Mouse (Mus musculus): ENCODE data around the gene B4galnt3. TPM values are rescaled to one million over a fixed set of nuclear protein-coding genes. Genes with fewer than 3 reads are reported as not detected.

B4galnt3 gene
- polyA plus RNA-seq, 1 experiment from 2014 or later, result 0.11 TPM

- H3K4me1 ChIP-seq, result 0 out of 2 replicates have a peak, but pooled peaks cover 4% of the 10 kb centered on the region
- no peaks in the 10 kb centered on the region for H3K27me3 ChIP-seq (ENCODE audit: low read depth, poor library complexity, severe bottlenecking)
- no peak overlapping the region for H3K27ac ChIP-seq (replicated peaks)
- H3K4me3 ChIP-seq, result no peak overlapping the region
- no peaks in the 10 kb centered on the region for H3K9me3 ChIP-seq (replicated peaks)
- WGBS, result 80% methylated on average over 5 of the region's 5 CpGs
- DNase-seq (ENCODE audit: low spot score), result no peak
- no peaks in the 10 kb centered on the region for H3K36me3 ChIP-seq
Measured at GRCm38 (mm10) chr6:120240461-120240860, 53.9 kb downstream of the B4galnt3 start.

DNA sequence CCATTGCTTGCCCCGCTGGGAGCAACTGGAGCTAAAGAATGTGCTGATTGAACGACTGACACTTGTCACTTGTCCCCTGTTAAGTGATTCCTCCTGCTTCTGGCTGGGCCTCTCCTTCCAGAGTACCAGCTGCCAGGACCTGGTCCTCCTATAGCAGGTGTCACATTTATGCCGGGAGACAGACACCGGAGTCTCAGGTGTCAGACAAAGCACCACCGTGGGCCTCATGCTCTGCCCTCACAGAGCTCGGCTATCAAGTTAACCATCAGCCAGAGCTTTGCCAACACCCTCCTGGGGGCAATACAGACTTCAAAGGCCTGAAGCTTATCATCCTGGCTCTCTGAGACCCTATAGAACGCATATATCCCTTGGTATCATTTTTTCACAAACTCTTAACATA, 58.5 kb downstream of the B4galnt3 start:
- Histone ChIP-seq H3K4me3 (no peak overlapping the region), H3K27me3 (ENCODE audit: low read depth, poor library complexity, severe bottlenecking) (no peaks in the 10 kb centered on the region), H3K9me3 (replicated peaks) (no peaks in the 10 kb centered on the region), H3K27ac (replicated peaks) (no peak overlapping the region), H3K4me1 (peaks cover 11% of the 10 kb centered on the region), H3K36me3 (no peaks in the 10 kb centered on the region)
- WGBS, result 78% methylated on average over 7 of the region's 7 CpGs
- no peak for DNase-seq (ENCODE audit: low spot score)

- H3K4me3 ChIP-seq, result no peak overlapping the region
- peaks cover 23% of the 10 kb centered on the region for H3K4me1 ChIP-seq
- no peak for DNase-seq (ENCODE audit: low spot score)
- 95% methylated on average over 6 of the region's 6 CpGs for WGBS
- no peaks in the 10 kb centered on the region for H3K9me3 ChIP-seq (replicated peaks)
- H3K27me3 ChIP-seq (ENCODE audit: low read depth, poor library complexity, severe bottlenecking), result no peaks in the 10 kb centered on the region
- H3K36me3 ChIP-seq, result no peaks in the 10 kb centered on the region
- H3K27ac ChIP-seq (replicated peaks), result no peak overlapping the region
Measured at GRCm38 (mm10) chr6:120232885-120233284, 61.5 kb downstream of the B4galnt3 start.

DNA sequence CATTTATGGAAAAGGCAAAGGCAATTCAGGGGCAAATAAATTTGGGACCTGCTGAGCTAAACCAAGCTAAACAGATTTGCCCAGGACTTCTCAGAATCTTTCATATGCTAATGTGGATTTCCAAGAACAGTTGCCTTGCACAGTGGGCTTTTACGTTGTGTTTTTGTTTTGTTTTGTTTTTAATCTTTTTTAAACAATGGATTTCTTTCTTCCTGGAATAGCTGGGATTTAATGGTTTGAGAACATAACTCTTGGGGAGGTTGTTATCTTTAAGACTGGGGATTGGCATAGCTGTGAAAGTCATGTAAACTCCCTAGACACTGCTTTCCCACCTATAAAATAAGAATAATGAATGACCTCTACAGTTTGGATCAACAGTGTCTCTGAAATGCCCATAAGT, 63.9 kb downstream of the B4galnt3 start:
- Histone ChIP-seq H3K4me3 (no peak overlapping the region), H3K27ac (replicated peaks) (no peak overlapping the region), H3K27me3 (ENCODE audit: low read depth, poor library complexity, severe bottlenecking) (no peaks in the 10 kb centered on the region), H3K4me1 (peaks cover 26% of the 10 kb centered on the region), H3K36me3 (no peaks in the 10 kb centered on the region), H3K9me3 (replicated peaks) (no peaks in the 10 kb centered on the region)
- no peak for DNase-seq (ENCODE audit: low spot score)
- WGBS, result 14% methylated on average over 1 of the region's 1 CpGs

DNA sequence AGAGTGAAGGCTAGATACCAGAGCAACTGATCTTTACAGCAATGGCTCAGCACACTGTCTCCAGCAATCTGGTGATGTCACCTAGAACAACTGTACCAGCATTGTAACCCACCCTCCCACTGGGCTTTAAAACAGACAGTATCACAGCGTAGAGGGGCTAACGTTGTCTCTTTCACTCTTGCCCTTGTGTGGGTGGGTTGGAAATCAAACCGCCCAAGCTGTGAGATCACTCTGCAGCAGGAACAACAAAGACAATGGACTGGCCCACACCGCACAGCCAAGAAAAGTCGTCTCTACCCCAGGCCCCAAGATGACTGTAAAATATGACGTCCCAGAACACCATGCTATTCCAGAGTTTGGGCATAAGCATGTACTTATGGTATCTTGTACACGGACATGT, 64.6 kb downstream of the B4galnt3 start:
- 81% methylated on average over 7 of the region's 7 CpGs for WGBS
- Histone ChIP-seq H3K27ac (replicated peaks) (no peak overlapping the region), H3K27me3 (ENCODE audit: low read depth, poor library complexity, severe bottlenecking) (no peaks in the 10 kb centered on the region), H3K9me3 (replicated peaks) (no peaks in the 10 kb centered on the region), H3K4me1 (peaks cover 32% of the 10 kb centered on the region), H3K4me3 (no peak overlapping the region), H3K36me3 (no peaks in the 10 kb centered on the region)
- no peak for DNase-seq (ENCODE audit: low spot score)

DNA sequence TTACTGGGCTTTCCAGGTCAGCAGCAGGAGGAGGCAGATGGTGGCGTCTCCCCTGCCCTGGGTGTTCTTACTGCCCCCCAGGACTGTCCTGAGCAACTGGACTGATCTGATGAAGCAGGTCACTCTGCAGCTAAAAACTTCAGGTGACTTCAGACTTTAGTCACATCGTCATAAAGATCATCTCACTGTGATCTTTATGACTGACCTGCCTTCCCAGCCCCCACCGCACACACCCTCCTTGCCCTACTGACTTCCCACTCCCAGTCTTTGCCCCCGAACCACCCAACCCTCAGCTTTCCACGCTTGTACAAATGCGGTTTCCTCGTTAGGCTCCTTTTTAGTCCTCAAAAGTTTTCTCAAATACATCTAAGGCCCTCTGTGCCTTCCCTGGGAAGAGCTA, 67.3 kb downstream of the B4galnt3 start:
- no peaks in the 10 kb centered on the region for H3K27me3 ChIP-seq (ENCODE audit: low read depth, poor library complexity, severe bottlenecking)
- WGBS, result 90% methylated on average over 7 of the region's 7 CpGs
- H3K4me1 ChIP-seq, result peaks cover 27% of the 10 kb centered on the region
- no peak for DNase-seq (ENCODE audit: low spot score)
- no peak overlapping the region for H3K27ac ChIP-seq (replicated peaks)
- H3K9me3 ChIP-seq (replicated peaks), result no peaks in the 10 kb centered on the region
- no peaks in the 10 kb centered on the region for H3K36me3 ChIP-seq
- H3K4me3 ChIP-seq, result no peak overlapping the region

DNA sequence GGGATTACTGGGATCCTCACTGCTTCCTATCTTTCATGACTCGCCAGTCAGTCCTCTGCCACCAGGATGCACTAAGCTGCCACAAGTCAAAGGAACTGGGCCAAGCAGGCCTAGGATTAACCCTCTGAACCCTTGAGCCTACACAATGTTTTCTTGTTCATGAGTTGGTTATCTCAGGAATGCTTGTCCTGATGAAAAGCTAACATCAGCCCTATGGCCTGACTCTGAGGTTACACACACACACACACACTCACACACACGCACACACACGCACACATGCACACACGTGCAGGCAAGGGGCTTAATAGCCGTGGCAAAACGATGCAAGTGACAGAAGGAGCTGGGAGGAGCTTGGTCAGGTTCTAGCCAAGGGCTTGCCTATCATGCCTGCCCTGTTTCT, 69.0 kb downstream of the B4galnt3 start:
- no peaks in the 10 kb centered on the region for H3K36me3 ChIP-seq
- H3K27me3 ChIP-seq (ENCODE audit: low read depth, poor library complexity, severe bottlenecking), result no peaks in the 10 kb centered on the region
- 0 out of 2 replicates have a peak overlapping the region, but pooled peaks have one; percentile 20 for H3K27ac ChIP-seq (replicated peaks)
- no peak for DNase-seq (ENCODE audit: low spot score)
- no peak overlapping the region for H3K4me3 ChIP-seq
- peaks cover 21% of the 10 kb centered on the region for H3K4me1 ChIP-seq
- WGBS, result 65% methylated on average over 6 of the region's 6 CpGs
- no peaks in the 10 kb centered on the region for H3K9me3 ChIP-seq (replicated peaks)

DNA sequence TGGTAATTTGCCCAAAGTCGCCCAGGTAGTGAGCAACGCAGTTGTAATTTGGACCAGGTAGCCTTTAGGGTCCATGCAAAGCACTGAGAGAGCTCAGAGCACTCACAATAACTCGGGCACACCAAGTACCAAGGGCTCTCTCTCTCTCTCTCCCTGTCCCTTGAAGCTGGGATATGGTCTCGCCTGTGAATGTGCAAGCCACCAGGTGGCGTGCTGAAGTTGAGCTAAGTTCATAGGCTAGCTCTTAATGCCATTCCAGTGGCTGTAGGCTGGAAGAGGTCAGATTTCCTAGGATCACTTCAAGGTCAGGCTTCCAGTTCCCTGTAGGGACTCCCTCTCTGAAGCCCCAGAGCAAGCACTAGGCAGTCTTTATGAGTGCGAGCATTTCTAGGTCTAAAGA, 71.7 kb downstream of the B4galnt3 start:
- peak; percentile 47 for DNase-seq (ENCODE audit: low spot score)
- WGBS, result 34% methylated on average over 6 of the region's 6 CpGs
- peaks cover 14% of the 10 kb centered on the region for H3K4me1 ChIP-seq
- H3K27ac ChIP-seq (replicated peaks), result no peak overlapping the region
- H3K27me3 ChIP-seq (ENCODE audit: low read depth, poor library complexity, severe bottlenecking), result no peaks in the 10 kb centered on the region
- H3K9me3 ChIP-seq (replicated peaks), result no peaks in the 10 kb centered on the region
- no peaks in the 10 kb centered on the region for H3K36me3 ChIP-seq
- no peak overlapping the region for H3K4me3 ChIP-seq

DNA sequence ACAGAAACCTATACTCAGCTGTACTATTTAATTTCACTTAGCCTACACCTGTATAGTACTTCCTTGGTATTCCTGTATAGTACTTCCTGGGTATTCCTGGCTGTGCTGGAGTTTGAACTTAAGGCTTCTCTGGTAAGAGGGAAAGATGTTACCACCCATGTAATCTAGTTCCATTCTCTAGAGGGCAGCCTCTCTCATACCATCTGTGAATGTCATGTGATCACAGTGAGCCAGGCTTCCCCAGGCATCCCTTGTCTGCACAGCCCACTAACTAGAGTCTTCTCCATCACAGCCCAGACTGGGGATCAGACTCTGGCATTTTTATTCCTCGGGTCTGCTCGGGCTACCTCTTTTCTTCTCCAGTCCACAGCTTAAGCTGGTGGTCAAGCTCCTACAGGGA, 75.1 kb downstream of the B4galnt3 start:
- Histone ChIP-seq H3K27me3 (ENCODE audit: low read depth, poor library complexity, severe bottlenecking) (no peaks in the 10 kb centered on the region), H3K27ac (replicated peaks) (no peak overlapping the region), H3K36me3 (no peaks in the 10 kb centered on the region), H3K9me3 (replicated peaks) (no peaks in the 10 kb centered on the region), H3K4me1 (no peaks in the 10 kb centered on the region), H3K4me3 (no peak overlapping the region)
- no peak for DNase-seq (ENCODE audit: low spot score)
- 87% methylated on average over 2 of the region's 2 CpGs for WGBS

DNA sequence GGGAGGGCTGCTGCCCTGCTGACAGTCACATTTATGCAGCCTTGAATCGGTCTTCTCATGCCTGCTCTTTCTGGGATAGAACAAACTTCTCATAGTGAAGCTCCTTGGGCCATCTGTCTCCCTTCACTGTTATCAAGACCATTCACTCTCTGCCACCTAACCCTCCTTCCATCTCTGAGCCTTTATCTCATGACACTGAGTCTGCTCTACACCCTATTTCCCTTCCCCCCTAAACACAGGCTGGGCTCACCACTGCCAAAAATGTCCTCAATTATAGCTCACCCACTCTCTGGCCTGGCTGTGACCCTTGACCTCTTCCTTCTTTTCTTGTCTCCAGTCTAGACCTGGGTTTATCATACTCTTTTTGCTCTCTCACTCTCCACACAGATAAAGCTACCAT, 77.7 kb downstream of the B4galnt3 start:
- no peak overlapping the region for H3K4me3 ChIP-seq
- H3K4me1 ChIP-seq, result no peaks in the 10 kb centered on the region
- no peaks in the 10 kb centered on the region for H3K9me3 ChIP-seq (replicated peaks)
- no peak overlapping the region for H3K27ac ChIP-seq (replicated peaks)
- no peak for DNase-seq (ENCODE audit: low spot score)
- H3K36me3 ChIP-seq, result no peaks in the 10 kb centered on the region
- H3K27me3 ChIP-seq (ENCODE audit: low read depth, poor library complexity, severe bottlenecking), result no peaks in the 10 kb centered on the region
- WGBS, result 73% methylated on average over 1 of the region's 1 CpGs

DNA sequence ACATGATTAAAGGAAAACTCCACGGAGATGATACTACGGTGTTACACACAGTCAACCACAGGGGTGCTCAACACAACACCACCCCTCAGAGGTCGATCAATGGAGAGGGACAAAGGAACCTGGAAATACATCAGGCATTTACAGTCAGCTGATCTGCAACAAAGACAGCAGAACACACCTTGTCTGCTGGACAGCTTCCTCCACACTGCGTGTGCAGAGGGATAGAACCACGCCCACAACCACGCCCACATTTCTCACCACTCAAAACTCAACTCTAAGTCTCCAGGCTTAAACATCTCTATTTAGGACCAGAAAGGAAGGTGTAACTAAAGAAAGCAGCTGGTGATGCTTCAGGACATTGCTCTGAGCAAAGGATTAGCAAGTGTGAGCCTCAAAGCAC, 82.8 kb downstream of the B4galnt3 start:
- H3K4me3 ChIP-seq, result no peak overlapping the region
- 80% methylated on average over 6 of the region's 6 CpGs for WGBS
- no peaks in the 10 kb centered on the region for H3K27me3 ChIP-seq (ENCODE audit: low read depth, poor library complexity, severe bottlenecking)
- DNase-seq (ENCODE audit: low spot score), result no peak
- no peak overlapping the region for H3K27ac ChIP-seq (replicated peaks)
- H3K9me3 ChIP-seq (replicated peaks), result no peaks in the 10 kb centered on the region
- H3K4me1 ChIP-seq, result no peaks in the 10 kb centered on the region
- H3K36me3 ChIP-seq, result no peaks in the 10 kb centered on the region

GRCm38 (mm10) chr6:120206586-120206985, 87.8 kb downstream of the B4galnt3 start:
- H3K4me3 ChIP-seq, result no peak overlapping the region
- H3K9me3 ChIP-seq (replicated peaks), result no peaks in the 10 kb centered on the region
- 92% methylated on average over 5 of the region's 5 CpGs for WGBS
- H3K36me3 ChIP-seq, result no peaks in the 10 kb centered on the region
- no peak overlapping the region for H3K27ac ChIP-seq (replicated peaks)
- peaks cover 23% of the 10 kb centered on the region for H3K4me1 ChIP-seq
- DNase-seq (ENCODE audit: low spot score), result no peak
- 0 out of 2 replicates have a peak, but pooled peaks cover 3% of the 10 kb centered on the region for H3K27me3 ChIP-seq (ENCODE audit: low read depth, poor library complexity, severe bottlenecking)

- WGBS, result 63% methylated on average over 8 of the region's 8 CpGs
- DNase-seq (ENCODE audit: low spot score), result no peak
- no peaks in the 10 kb centered on the region for H3K9me3 ChIP-seq (replicated peaks)
Measured at GRCm38 (mm10) chr6:120202406-120202805, 92.0 kb downstream of the B4galnt3 start.

DNA sequence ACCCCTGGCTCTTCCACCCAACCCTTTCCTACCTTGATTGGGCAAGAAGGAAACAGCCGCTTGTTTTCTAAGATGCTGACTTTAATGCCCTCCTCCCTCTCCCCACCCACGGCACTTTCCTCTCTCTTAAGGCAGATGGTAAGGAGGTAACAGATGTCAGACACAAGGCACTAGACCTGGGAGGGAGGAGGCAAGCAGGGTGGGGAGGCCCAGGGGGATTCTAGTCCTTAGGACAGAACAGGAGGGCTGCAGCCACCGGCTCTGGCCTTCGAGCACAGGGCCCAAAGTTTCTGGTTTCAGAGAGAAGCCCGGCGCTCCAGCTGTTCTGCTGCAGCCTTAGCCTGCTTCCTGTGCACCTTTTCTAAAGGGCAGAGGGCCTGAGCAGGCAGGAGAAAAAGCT, 92.4 kb downstream of the B4galnt3 start:
- 55% methylated on average over 6 of the region's 6 CpGs for WGBS
- Histone ChIP-seq H3K36me3 (no peaks in the 10 kb centered on the region), H3K4me3 (no peak overlapping the region), H3K27ac (replicated peaks) (peak overlapping the region; percentile 68), H3K4me1 (peaks cover 34% of the 10 kb centered on the region), H3K9me3 (replicated peaks) (no peaks in the 10 kb centered on the region), H3K27me3 (ENCODE audit: low read depth, poor library complexity, severe bottlenecking) (0 out of 2 replicates have a peak, but pooled peaks cover 3% of the 10 kb centered on the region)
- no peak for DNase-seq (ENCODE audit: low spot score)

More at GRCm38 (mm10) chr6:120202406-120202805, 92.0 kb downstream of the B4galnt3 start:
- Histone ChIP-seq H3K27ac (replicated peaks) (peak overlapping the region; percentile 68), H3K4me3 (no peak overlapping the region), H3K27me3 (ENCODE audit: low read depth, poor library complexity, severe bottlenecking) (0 out of 2 replicates have a peak, but pooled peaks cover 3% of the 10 kb centered on the region), H3K36me3 (no peaks in the 10 kb centered on the region), H3K4me1 (peaks cover 34% of the 10 kb centered on the region)

Data from midbrain, embryonic 10.5 days (tissue).